Mouse (Mus musculus): ENCODE measurements around the gene Nr1i3.

GRCm38 (mm10) chr1:171172779-171173178 is 41.0 kb upstream of the Nr1i3 start:
- TF ChIP-seq CTCF (IDR thresholded peaks at IDR 0.05; ENCODE audit: control insufficient read depth, insufficient read depth, insufficient replicate concordance, low read depth, low read length) (no peak), POLR2A (IDR thresholded peaks at IDR 0.05; ENCODE audit: control insufficient read depth, low read depth, low read length) (no peak)
